Mouse (Mus musculus) heart, embryonic 16.5 days (tissue): ENCODE measurements around the gene Gm21954. TPM values are rescaled to one million over a fixed set of nuclear protein-coding genes. Genes with fewer than 3 reads are reported as not detected.

Source experiments
- polyA plus RNA-seq: library from polyadenylated mRNA; unstranded; fragments of >200 nt; fragmentation: Nextera tagmentation; extraction: Ambion mirVana; gene quantifications from 2 replicates; pipeline ENCODE4 v1.2.1, GENCODE M21; 2015

Gene Gm21954
- polyA plus RNA-seq, 1 experiment from 2014 or later, result not detected

Other genes starting within 250 kb of the Gm21954 start
- gene Dclk1, start 229.8 kb downstream of the Gm21954 start, polyA plus RNA-seq, result 5.4 and 10.9 TPM in 2 replicates